Mouse (Mus musculus) limb, embryonic 15.5 days (tissue): ENCODE measurements around the gene Gng10. TPM values are rescaled to one million over a fixed set of nuclear protein-coding genes. Genes with fewer than 3 reads are reported as not detected.

Experiments
- ATAC-seq: fragments of 200-750 bp; cut with Nextera tagmentation; 2 replicates; pipeline ENCODE4 v1.8.0; 2017; ENCODE audit warnings: low read depth, moderate TSS enrichment; ENCODE audit not compliant: insufficient number of reproducible peaks, low FRiP score, low TSS enrichment
- H3K27ac ChIP-seq: fragments of 300-500 bp; sonication (generic); 2 replicates; pipeline ENCODE4 v1.5.1; 2015; ENCODE audit warnings: moderate library complexity, mild to moderate bottlenecking, inconsistent platforms
- H3K27me3 ChIP-seq: fragments of 300-500 bp; sonication (generic); 2 replicates; pipeline ENCODE4 v1.6.1; 2015; ENCODE audit warnings: inconsistent platforms
- H3K36me3 ChIP-seq: fragments of 300-500 bp; sonication (generic); 2 replicates; pipeline ENCODE4 v1.6.1; 2015; ENCODE audit warnings: inconsistent platforms
- H3K4me1 ChIP-seq: fragments of 300-500 bp; sonication (generic); 2 replicates; pipeline ENCODE4 v1.6.1; 2015; ENCODE audit warnings: inconsistent platforms
- H3K4me2 ChIP-seq: fragments of 300-500 bp; sonication (generic); 2 replicates; pipeline ENCODE4 v1.6.1; 2015; ENCODE audit warnings: mild to moderate bottlenecking, inconsistent platforms
- H3K4me3 ChIP-seq: fragments of 300-500 bp; sonication (generic); 2 replicates; pipeline ENCODE4 v1.5.1; 2015; ENCODE audit warnings: mild to moderate bottlenecking, inconsistent platforms
- H3K9ac ChIP-seq: fragments of 300-500 bp; sonication (generic); 2 replicates; pipeline ENCODE4 v1.6.1; 2015; ENCODE audit warnings: inconsistent platforms
- H3K9me3 ChIP-seq: fragments of 300-500 bp; sonication (generic); 2 replicates; pipeline ENCODE4 v1.6.1; 2016; ENCODE audit warnings: inconsistent platforms
- WGBS: fragments of 180-500 bp; shearing (Covaris S2); methylation state at CpG from one replicate; pipeline ENCODE4 v1.1.7; 2015; 5-methylcytosine and 5-hydroxymethylcytosine counted together
- polyA plus RNA-seq: library from polyadenylated mRNA; unstranded; fragments of >200 nt; fragmentation: Nextera tagmentation; extraction: Ambion mirVana; gene quantifications from 2 replicates; pipeline ENCODE4 v1.2.1, GENCODE M21; 2015

Gene Gng10
- polyA plus RNA-seq, 1 experiment from 2014 or later = 140 TPM

DNA sequence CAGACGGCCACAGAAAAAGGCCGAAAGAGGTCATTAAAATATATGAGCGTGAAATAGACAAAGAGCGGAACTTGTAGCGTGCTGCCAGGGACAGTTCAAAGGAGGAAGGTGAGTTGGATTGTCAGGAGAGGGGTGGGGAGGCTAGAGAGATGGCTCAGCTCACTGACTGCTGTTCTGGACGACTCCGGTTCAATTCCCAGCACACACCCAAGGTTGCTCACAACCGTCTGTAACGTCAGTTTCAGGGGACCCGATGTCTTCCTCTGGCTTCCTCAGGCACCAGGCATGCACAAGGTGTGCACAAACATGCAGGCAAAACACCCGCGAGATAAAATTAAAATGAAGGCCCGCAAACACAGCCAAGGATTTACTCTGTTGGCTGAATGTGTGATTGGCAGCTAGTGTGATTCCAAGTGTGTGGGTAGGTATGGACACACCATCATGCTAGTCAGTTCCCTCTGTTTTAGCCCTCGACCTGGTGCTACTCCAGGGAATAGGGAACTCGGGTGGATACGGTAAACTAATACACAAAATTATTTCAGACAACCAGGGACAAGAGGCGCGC, 980 bp downstream of the Gng10 start:
- Histone ChIP-seq H3K36me3 (peaks cover 20% of the 10 kb centered on the region), H3K4me1 (peaks cover 11% of the 10 kb centered on the region; the same call in 1 of the 2 replicates), H3K4me3 (peak overlapping the region; percentile 85), H3K4me2 (peak overlapping the region; percentile 52), H3K9ac (peak overlapping the region; percentile 85), H3K27ac (no peak overlapping the region), H3K27me3 (no peaks in the 10 kb centered on the region), H3K9me3 (no peaks in the 10 kb centered on the region)
- WGBS = 57% methylated on average over 18 of the region's 18 CpGs
- no peak for ATAC-seq

DNA sequence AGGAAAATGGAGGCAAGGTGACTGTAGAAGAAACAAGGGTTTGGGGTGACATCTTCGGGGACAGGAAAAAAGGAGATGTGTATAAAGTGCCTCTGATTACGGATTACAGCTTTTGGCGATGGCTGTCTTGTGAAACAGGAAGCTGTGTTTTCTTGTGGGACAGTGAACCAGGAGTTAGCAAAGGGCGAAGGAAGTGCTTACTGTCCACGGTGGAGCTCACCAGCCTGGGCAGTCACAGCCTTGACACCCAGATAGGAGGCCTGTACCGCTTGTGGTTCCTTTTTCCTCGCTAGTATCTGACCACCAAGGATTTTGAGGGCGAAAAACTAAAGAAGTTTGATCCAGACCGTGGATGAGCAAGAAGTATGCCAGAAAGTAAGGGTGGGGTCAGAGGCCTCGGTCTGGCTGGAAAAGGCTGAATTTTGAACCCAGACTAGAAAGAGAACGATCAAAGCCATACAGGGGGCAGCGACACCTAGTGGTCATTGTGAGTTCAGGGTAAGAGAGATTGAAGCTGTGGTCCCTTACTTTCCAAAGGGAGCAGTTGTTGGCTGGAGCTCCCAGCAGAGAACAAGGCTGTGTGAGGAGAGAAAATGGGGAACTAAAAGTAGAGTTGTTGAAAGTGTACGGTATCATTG, 1.7 kb downstream of the Gng10 start:
- 53% methylated on average over 13 of the region's 13 CpGs for WGBS
- Histone ChIP-seq H3K9ac (no peak overlapping the region), H3K4me3 (no peak overlapping the region), H3K27me3 (no peaks in the 10 kb centered on the region), H3K27ac (no peak overlapping the region), H3K4me2 (no peak overlapping the region; the same call in 1 of the 2 replicates), H3K36me3 (peaks cover 25% of the 10 kb centered on the region), H3K9me3 (no peaks in the 10 kb centered on the region), H3K4me1 (peaks cover 11% of the 10 kb centered on the region; the same call in 1 of the 2 replicates)
- ATAC-seq = no peak

DNA sequence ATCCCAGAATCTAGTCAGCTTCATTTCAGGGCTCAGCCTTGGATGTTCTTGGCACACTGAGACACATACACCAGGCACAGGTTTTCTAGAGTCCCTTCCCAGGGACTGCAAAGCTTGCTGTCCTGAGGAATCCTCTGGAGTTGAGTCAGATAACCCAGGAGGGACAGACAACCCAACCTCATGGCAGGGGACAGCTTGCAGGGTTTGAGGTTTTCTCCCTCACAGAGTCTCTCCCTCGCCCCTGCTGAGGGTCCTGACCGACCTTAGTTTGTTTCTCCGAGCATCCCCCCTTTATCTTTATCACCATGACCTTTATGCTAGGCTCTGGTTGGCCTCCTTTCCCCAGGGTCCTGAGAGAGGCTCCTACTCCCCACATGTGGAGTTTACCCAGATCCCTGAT, 2.6 kb downstream of the Gng10 start:
- H3K4me1 ChIP-seq = peaks cover 11% of the 10 kb centered on the region; the same call in 1 of the 2 replicates
- WGBS = 81% methylated on average over 3 of the region's 3 CpGs
- H3K27me3 ChIP-seq = no peaks in the 10 kb centered on the region
- ATAC-seq = no peak
- no peak overlapping the region for H3K4me2 ChIP-seq
- no peak overlapping the region for H3K4me3 ChIP-seq
- H3K9ac ChIP-seq = no peak overlapping the region
- H3K27ac ChIP-seq = no peak overlapping the region
- H3K9me3 ChIP-seq = no peaks in the 10 kb centered on the region
- H3K36me3 ChIP-seq = peaks cover 30% of the 10 kb centered on the region

DNA sequence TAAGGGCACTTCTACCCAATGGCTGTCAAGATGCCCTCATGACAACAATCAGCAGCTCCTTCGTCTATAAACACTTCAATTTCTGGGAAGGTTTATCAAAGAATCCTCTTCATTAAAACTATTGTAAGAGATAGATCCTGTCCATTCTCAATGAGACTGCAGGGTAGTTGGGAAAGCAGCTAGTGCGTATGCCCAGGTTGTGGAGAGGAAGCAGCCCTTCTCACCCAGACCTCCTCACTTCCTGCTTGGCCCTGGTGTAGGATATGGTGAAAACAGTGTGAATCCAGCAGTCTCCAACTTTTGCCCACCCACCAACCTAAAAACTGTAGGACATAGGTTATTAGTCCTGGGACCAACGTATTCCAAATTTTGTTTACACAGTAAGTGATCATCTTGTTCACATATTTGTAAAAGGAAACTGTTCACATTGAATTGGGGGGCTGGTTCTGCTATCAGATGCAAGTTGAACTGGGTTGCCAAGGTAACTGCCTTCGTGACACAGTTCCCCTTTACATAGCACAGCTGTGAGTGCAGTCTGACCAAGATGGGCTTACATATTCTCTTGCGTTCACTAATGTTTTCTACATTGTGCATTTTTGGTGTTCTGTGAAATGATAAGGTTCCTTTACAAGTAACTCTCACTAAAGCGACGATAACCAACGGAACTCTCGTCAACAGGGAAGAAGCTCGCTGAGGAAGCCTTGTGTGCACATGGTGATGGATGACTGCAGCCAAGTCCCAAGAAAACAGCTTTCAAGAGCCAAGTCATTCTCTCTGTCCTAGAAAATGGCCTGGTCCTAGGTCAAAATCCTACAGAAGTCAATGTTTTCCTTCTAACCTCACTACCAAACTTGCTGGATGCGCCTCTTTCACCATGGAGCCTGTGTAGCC, 5.8 kb downstream of the Gng10 start:
- WGBS = 92% methylated on average over 11 of the region's 11 CpGs
- no peak overlapping the region for H3K27ac ChIP-seq
- no peaks in the 10 kb centered on the region for H3K9me3 ChIP-seq
- peaks cover 9% of the 10 kb centered on the region; the same call in 1 of the 2 replicates for H3K4me1 ChIP-seq
- no peak overlapping the region for H3K4me2 ChIP-seq
- H3K9ac ChIP-seq = no peak overlapping the region
- H3K4me3 ChIP-seq = no peak overlapping the region
- no peaks in the 10 kb centered on the region for H3K27me3 ChIP-seq
- H3K36me3 ChIP-seq = peaks cover 34% of the 10 kb centered on the region
- no peak for ATAC-seq

DNA sequence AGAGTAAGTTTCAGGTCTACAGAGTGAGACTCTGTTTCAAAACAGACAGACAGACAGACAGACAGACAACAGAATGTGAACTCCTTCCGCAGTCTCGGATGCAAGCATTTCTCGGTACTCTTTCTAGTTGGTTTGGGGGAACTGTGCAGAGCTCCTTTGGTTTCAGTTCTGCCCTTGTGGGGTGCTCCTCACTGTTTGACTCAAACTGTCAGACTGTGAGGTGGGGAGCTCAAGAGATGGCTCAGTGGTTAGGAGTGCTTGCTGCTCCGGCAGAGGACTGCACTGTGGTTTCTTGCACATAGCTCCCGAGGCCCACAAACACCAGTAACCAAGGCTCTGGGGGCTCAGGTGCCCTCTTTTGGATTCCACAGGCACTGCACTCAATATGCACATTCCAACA, 8.2 kb downstream of the Gng10 start:
- no peak overlapping the region for H3K9ac ChIP-seq
- no peaks in the 10 kb centered on the region for H3K9me3 ChIP-seq
- no peaks in the 10 kb centered on the region for H3K4me1 ChIP-seq
- peaks cover 34% of the 10 kb centered on the region for H3K36me3 ChIP-seq
- H3K4me2 ChIP-seq = no peak overlapping the region
- ATAC-seq = no peak
- H3K27ac ChIP-seq = no peak overlapping the region
- WGBS = 94% methylated on average over 5 of the region's 5 CpGs
- no peaks in the 10 kb centered on the region for H3K27me3 ChIP-seq
- H3K4me3 ChIP-seq = no peak overlapping the region

DNA sequence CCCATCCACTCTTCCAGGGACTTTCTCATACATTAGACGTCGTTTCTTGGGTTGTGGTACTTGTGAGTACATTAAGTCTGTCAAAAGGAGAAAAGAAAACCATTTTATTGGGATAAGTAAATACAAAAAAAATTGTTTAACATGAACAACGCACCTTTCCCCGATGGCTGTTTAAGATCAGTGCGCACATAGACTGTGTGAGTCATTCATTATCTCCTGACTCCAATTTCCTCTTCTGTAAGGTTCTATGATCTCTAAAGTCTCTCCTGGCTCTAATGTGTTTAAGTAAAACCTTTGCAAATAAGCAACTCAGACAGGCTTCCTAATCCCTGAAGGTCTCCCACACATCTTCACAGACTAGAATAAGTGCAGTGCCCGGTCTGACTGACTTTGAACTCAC, 9.0 kb downstream of the Gng10 start:
- no peak for ATAC-seq
- H3K4me1 ChIP-seq = no peaks in the 10 kb centered on the region
- no peak overlapping the region for H3K27ac ChIP-seq
- no peak overlapping the region for H3K9ac ChIP-seq
- H3K27me3 ChIP-seq = no peaks in the 10 kb centered on the region
- H3K4me3 ChIP-seq = no peak overlapping the region
- H3K9me3 ChIP-seq = no peaks in the 10 kb centered on the region
- peaks cover 34% of the 10 kb centered on the region for H3K36me3 ChIP-seq
- H3K4me2 ChIP-seq = no peak overlapping the region
- 84% methylated on average over 6 of the region's 6 CpGs for WGBS

DNA sequence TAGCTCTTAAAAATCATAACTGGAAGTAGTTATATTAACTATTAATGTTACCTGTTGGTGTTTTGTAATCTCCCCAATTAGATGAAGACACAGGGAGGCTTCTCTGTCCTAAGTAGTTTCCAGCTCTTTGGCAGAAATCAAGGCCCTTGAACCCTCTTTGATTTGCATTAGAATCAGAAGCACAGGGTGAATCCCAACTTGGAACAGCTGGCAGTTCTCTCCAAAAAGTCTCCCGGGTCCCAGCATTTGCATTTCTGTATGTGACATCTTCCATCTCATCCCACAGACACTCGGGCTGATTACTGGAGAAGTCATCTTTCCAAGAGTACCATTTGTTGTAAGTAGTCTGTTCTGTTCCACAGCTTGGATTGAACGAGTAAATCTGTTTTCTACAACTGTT, 12.3 kb downstream of the Gng10 start:
- H3K27me3 ChIP-seq = no peaks in the 10 kb centered on the region
- H3K36me3 ChIP-seq = 0 out of 2 replicates have a peak, but pooled peaks cover 4% of the 10 kb centered on the region
- H3K27ac ChIP-seq = no peak overlapping the region
- 41% methylated on average over 3 of the region's 3 CpGs for WGBS
- no peaks in the 10 kb centered on the region for H3K4me1 ChIP-seq
- no peak for ATAC-seq
- H3K4me2 ChIP-seq = no peak overlapping the region
- H3K4me3 ChIP-seq = no peak overlapping the region
- H3K9ac ChIP-seq = no peak overlapping the region
- no peaks in the 10 kb centered on the region for H3K9me3 ChIP-seq

DNA sequence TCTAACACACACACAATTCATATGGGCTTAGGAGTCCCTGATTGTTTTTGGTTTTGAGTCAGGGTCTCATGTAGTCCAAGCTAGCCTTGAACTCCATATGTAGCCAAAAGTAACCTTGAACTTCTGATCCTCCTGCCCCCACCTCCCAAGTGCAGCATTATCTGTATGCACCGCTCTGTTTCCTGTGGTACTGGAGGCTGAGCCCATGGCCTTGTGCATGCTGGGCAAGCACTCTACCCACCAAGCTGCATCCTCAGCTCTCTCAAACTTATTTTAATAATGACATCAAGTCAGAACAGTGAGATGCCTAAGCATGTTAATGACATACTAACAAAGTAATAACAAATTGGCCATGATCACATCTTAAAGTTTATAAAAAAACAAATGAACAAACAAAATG, 16.2 kb downstream of the Gng10 start:
- ATAC-seq = no peak
- Histone ChIP-seq H3K9ac (no peak overlapping the region), H3K4me3 (no peak overlapping the region), H3K4me1 (no peaks in the 10 kb centered on the region), H3K27ac (no peak overlapping the region), H3K36me3 (no peaks in the 10 kb centered on the region), H3K4me2 (no peak overlapping the region), H3K27me3 (no peaks in the 10 kb centered on the region), H3K9me3 (no peaks in the 10 kb centered on the region)
- 100% methylated on average over 1 of the region's 1 CpGs for WGBS

DNA sequence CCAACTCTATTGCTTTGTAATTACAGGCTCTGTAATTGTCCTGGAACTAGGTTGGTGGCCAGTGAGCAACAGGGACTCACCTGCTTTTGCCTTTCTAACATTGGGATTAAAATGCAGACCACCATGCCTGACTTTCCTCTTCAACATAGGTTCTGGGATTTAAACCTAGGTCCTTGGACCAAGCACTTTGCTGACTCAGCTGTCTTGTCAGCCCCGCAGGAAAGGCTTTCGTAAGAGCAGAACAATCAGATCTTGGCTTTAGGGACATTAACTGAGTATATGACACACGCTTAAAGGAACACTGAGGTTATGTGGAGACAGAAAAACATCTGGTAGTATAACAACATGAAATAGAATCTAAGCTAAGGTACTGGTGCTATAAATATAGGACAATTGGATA, 23.0 kb downstream of the Gng10 start:
- H3K4me1 ChIP-seq = no peaks in the 10 kb centered on the region
- H3K27me3 ChIP-seq = no peaks in the 10 kb centered on the region
- no peak for ATAC-seq
- no peak overlapping the region for H3K9ac ChIP-seq
- H3K4me2 ChIP-seq = no peak overlapping the region
- H3K9me3 ChIP-seq = no peaks in the 10 kb centered on the region
- no peak overlapping the region for H3K27ac ChIP-seq
- no peak overlapping the region for H3K4me3 ChIP-seq
- WGBS = 70% methylated on average over 3 of the region's 3 CpGs
- H3K36me3 ChIP-seq = no peaks in the 10 kb centered on the region

DNA sequence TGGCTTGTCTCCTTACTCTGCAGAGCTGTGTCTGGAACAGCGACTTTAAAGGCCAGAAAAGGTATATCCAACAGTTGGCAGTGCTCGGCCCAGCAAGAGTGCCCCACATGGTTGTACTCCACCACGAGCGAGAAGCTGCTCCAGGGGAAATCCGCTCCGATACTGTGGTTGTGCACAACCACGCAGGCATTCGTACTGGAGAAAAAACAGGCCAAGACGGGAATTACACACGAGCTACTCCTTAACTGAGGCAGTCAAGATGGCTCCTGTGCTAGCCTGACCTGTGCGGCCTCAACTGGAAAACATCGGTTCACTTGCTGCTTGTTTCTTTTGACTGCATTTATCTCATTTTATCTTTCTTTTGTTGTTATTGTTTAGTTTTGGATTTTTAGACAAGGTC, 27.6 kb downstream of the Gng10 start:
- Histone ChIP-seq H3K36me3 (no peaks in the 10 kb centered on the region), H3K9ac (no peak overlapping the region), H3K4me1 (no peaks in the 10 kb centered on the region), H3K9me3 (no peaks in the 10 kb centered on the region), H3K4me3 (no peak overlapping the region), H3K4me2 (no peak overlapping the region), H3K27me3 (no peaks in the 10 kb centered on the region), H3K27ac (no peak overlapping the region)
- no peak for ATAC-seq
- 67% methylated on average over 12 of the region's 12 CpGs for WGBS

DNA sequence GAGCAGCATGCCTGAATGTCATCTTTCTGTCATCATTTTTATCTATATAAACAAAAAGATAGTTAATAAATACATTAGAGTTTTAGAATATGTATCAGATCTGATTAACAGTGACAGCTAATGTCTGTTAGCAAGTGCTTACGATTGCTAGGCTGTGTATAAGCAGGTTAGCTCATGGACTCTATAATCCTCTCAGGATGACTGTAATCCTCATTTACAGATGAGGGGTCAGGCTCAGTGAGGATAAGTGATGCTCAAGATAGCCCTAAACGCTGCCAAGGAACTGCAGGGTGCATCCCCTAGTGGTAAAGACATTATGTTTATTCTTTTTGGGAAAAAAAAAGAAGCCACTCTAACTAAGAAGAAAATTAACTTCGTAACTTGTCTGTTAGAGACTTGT, 34.4 kb downstream of the Gng10 start:
- Histone ChIP-seq H3K4me2 (no peak overlapping the region), H3K9ac (no peak overlapping the region), H3K36me3 (no peaks in the 10 kb centered on the region), H3K27ac (no peak overlapping the region), H3K4me1 (no peaks in the 10 kb centered on the region), H3K9me3 (no peaks in the 10 kb centered on the region), H3K27me3 (no peaks in the 10 kb centered on the region), H3K4me3 (no peak overlapping the region)
- ATAC-seq = no peak
- WGBS = 52% methylated on average over 3 of the region's 3 CpGs

DNA sequence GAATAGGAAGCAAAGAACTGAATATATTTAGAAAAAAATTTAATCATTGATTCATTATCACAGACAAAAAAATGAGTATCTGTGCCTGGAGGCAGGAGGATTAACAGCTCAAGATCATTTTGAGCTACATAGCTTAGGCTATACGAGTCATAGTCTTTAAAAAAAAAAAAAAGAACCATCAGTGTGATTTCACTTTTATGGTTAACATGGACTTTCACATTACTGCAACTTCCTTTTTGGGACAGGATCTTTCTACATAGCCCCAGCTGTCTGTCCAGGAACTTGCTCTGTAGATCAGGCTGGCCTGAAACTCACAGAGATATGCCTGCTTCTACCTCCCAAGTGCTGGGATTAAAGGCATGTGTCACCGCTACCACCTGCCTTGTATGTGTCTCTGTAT, 48.5 kb downstream of the Gng10 start:
- Histone ChIP-seq H3K4me1 (no peaks in the 10 kb centered on the region), H3K4me2 (no peak overlapping the region), H3K27ac (no peak overlapping the region), H3K4me3 (no peak overlapping the region), H3K9ac (no peak overlapping the region), H3K36me3 (no peaks in the 10 kb centered on the region), H3K9me3 (no peaks in the 10 kb centered on the region), H3K27me3 (no peaks in the 10 kb centered on the region)
- 72% methylated on average over 2 of the region's 2 CpGs for WGBS
- ATAC-seq = no peak
